Mouse (Mus musculus) thymus, postnatal 36 days (tissue): ENCODE measurements at regions not wholly inside any gene's neighbourhood (a gene's known extent, or its start where the extent isn't known, plus 50 kb on each side); places are given as distances from the start of the nearest gene placed in this dataset.

Source experiments
- DNase-seq, 2 experiments: peaks; one replicate each; pipeline ENCODE4 v3.0.0; 2022; ENCODE audit warnings: mixed read lengths in 2 of 2

DNA sequence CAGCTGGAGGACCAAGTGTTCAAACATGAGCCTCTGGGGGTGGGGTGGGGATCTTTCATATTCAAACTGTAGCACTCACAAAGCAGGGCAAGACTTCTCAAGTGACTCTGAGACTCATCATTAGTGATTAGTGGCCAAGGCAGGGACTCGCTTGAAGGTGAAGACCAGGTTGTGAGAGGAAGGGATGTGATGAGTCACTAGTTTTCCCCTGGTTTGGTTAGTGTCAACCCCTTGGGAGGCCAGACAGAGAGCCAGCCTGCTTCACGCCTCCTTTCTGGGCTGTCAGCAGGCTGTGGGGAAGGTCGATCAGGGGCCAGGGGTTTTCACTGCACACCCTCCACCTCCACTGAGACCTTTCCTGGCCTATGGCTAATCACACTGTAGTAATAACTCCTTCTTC is 65.2 kb downstream of the Slc30a10 start:
- no peak for DNase-seq

DNA sequence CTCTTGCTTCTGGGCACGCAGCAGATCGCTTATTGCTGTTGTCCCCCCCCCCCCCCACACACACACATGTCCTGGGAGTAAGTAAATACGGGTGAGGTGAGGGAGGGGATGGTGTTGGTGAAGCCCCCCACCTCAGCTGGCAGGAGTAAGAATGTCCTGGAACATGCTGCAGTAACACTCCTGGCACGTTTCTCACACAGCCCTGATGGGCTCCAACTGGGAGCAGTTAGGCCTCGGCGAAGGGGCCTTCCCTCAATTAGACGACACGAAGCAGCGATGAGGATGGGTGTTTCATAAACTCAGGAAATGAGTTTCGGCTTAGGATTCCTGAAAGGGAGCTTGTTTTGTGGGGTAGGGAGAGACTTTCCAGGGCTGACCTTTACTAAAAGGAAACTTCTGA is 69.4 kb downstream of the Slc30a10 start:
- no peak for DNase-seq

DNA sequence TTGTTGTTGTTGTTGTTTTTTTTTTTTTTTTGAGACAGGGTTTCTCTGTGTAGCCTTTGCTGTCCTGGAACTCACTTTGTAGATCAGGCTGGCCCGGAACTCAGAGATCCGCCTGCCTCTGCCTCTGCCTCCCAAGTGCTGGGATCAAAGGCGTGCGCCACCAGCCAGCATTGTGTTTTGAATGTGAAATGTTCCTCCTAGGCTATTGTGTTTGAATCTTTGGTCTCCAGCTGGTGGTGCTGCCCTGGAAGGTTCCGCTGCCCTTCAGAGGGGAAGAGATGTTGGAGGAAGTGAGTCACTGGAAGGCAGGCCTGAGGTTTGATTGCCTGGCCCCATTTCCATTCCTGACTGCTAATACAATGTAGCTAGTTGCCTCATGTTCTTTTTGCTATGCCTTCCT is 78.8 kb downstream of the Slc30a10 start:
- DNase-seq: no peak

DNA sequence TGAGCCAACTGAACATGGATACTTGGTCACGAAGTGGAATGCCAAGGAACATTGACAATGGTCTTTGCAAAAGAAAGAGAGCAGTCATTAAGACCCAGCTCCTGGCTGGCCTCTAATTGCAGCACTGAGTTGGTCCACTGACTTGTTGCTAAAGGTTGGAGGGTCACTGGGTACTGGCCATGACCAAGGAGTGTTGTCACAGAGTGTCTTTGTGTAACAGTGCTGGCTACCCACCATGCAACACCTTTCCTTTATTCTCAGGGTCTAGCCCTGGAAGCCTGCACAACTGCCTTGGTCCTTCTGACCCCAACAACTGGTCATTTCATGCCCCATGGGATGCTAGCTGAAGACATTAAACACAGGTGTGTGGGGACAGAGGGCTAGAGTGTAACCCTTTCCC is 79.5 kb downstream of the Slc30a10 start:
- no peak for DNase-seq

DNA sequence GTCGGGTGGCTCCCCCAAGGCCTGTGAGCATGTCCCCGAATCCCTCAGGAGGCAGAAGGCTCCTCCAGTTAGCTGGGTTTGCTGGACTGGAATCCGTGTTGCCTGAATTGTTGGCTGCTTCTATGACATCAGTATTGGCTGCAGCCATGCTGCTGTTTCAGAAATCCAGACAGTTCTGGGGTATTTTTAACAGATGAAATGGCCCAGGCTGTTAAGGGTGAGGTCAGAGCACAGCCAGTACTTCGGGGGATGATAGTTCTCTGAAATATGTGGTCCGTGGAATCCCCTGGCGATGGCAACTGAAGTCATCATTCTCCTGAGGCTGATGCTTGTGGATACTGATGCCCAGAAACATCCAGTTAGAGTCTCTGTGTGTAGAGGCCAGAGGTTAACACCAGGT is 80.7 kb downstream of the Slc30a10 start:
- DNase-seq: no peak

- DNase-seq: no peak
Measured at GRCm38 (mm10) chr1:185537236-185537635, 82.6 kb downstream of the Slc30a10 start.

DNA sequence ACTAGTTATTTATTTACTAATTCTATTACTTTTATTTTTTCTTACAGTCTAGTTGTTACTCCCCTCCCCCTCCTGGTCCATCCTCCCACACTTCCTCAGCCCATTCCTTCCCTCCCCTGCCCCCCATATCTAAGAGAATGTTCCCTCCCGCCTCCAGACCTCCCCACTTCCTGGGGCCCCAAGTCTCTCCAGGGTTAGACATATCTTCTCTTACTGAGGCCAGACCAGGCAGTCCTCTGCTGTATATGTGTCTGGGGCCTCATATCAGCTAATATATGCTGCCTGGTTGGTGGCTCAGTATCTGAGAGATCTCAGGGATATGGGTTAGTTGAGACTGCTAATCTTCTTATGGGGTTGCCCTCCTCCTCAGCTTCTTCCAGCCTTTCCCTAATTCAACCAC is 84.8 kb downstream of the Slc30a10 start:
- no peak for DNase-seq

GRCm38 (mm10) chr1:185546346-185546745 is 91.7 kb downstream of the Slc30a10 start:
- DNase-seq: no peak

- DNase-seq: no peak
Measured at GRCm38 (mm10) chr1:185572761-185573530, 118.3 kb downstream of the Slc30a10 start.

DNA sequence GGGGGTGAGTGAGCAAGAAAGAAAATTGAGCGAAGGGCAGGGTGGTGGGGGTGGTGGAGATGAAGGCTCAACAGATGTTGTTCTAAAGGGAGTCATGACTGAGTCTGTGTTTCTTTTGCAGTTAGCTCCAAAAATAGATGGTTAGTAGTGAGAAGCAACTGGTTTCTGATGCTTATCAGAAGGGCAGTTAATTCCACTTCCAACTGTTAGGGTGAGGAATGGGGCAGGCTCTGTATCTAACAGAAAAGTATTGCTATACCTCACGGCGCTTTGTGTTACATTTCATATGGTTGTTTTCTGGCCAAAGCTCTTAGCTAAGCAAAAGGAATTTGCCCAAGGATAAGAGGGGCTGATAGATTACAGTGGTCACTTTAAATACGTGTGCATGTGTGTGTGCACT is 120.3 kb downstream of the Slc30a10 start:
- no peak for DNase-seq

DNA sequence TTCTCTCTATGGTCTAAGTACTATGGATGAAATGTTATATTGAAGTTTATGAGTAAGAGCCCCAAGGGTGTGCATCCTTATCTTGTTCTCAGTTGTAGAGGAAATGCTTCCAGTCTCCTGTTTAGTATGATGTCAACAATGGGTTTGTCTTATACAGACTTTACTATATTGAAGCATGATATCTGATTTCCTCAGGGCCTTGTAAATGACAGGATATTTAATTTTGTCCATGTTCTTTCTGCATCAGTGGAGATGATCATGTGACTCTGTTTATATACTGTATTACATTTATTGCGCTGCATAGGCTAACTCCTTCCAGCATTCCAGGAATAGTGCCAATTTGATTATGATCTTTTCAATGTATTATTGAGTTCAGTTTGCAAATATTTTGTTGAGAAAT is 125.2 kb downstream of the Slc30a10 start:
- DNase-seq: no peak

DNA sequence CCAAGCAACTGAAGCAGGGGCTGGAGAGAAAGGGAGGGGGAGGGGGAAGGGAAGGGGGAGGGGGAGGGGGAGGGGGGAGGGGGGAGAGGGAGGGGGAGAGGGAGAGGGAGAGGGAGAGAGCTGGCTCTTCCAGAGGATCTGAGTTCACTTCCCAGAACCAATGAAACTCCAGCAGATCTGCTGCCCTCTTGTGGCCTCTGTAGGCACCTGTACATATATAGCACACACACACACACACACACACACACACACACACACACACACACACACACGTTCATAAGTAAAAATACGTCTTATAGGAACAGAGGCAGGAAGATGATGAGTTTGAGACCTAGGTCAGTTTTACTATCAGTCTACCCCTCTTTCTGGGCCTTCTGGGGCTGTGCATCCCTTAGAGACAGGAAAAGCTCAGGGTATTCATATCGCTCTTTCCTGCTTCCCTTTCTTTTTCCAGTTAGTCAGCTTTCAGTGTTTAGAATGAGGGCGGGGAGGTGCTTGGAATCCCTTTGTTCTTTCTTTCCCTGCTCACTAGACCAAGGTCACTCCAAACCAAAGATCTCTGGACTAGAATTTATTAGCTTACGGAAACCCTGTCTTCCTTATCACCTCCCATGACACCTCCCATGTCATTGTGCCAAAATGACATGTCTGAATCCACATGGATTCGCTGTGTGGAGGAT is 130.7 kb downstream of the Slc30a10 start:
- no peak for DNase-seq

- no peak for DNase-seq
Measured at GRCm38 (mm10) chr1:185587671-185588347, 133.2 kb downstream of the Slc30a10 start.

DNA sequence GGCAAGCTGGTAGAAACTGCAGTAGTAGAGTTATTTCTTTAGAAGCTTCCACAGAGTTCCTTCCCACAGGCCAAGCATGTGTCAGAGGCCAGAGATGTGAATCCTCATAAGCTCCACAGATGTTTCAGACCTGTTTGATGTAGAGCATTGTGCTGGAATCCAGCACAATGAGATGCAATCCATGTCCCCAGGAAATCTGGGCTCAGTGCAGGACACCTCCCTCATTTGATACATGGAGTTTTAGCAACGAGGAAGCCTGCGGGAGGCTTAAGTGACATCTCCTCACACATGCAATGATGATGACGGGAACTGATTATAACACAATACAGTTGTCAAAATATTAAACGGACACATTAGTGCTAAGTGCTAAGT is 133.7 kb downstream of the Slc30a10 start:
- no peak for DNase-seq

DNA sequence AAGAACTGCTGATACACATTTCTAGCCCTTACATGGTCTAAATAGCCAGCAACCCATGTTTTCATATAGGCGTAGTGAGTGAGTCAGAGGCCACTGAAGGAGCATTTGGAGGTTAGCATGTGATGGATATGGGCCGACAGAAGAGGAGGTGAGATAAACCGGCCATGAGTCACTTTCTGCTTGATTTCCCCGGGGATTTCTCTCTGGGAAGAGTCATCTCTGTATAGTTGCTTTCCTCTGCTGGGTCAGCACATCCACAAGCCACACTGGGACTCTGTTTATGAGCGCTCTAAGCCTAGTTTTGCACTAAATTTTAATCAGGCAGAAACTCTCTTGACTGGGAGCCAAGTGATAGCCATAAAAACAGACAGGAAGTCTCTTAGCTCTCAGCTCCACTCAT is 142.2 kb downstream of the Slc30a10 start:
- DNase-seq: no peak

DNA sequence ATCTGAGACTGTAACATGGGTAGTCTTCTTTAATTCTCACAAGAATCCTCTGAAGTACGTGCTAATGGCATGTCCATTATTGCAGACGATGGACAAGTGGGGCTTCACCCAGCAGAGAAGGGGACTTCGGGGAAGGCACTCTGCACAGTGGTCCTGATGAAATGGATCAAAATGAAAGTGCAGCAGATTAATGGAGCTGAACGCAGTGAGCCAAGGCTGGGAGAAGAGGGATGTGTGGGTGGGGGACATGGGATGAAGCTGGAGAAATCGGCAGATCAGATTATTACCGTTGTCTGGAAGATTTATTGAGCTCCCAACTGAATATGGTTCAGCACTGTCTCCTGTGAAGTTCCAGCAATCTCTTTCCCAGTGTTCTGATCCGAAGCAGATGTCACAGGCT is 143.9 kb downstream of the Slc30a10 start:
- no peak for DNase-seq

GRCm38 (mm10) chr1:185601166-185601565 is 146.5 kb downstream of the Slc30a10 start:
- DNase-seq: no peak

- DNase-seq: no peak
Measured at GRCm38 (mm10) chr1:185605996-185606395, 151.3 kb downstream of the Slc30a10 start.

DNA sequence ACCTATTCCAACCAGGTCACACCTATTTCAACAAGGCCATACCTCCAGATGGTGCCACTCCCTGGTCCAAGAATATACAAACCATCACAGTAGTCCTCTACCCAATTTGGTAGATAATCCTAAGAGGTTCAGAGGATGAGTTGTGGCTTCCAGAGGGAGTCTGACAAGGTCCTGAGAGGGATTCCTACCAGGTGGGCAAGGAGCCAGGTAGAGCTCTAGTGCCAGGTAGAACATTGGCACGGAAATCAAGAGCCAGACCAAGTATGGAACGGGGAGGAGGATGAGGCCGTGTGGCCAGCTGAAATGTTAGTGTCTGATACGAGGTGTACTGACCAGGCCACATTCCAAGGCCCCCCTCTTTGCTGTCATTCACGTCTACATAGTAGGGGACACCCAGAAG is 153.0 kb downstream of the Slc30a10 start:
- DNase-seq: no peak

GRCm38 (mm10) chr1:185608440-185608839 is 153.8 kb downstream of the Slc30a10 start:
- DNase-seq: no peak

DNA sequence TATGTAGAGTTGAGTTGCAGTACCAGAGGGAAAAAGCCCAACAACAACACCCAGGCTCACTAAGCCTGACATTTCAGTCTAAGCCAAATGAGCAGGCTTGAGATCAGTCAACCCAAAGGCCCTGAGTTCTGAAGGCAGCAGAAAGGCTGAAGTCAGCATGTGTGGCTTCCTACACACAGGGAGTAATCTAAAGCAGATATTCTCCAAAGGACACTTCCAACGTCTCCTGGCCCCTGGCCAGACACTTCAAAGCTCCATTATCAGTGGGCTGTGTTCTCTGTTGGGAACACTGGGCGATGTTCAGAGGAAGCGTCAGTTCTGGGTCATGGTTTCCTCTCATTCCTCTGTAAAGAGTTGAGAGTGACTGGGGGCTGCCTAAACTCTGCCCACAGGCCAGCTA is 155.9 kb downstream of the Slc30a10 start:
- DNase-seq: no peak

DNA sequence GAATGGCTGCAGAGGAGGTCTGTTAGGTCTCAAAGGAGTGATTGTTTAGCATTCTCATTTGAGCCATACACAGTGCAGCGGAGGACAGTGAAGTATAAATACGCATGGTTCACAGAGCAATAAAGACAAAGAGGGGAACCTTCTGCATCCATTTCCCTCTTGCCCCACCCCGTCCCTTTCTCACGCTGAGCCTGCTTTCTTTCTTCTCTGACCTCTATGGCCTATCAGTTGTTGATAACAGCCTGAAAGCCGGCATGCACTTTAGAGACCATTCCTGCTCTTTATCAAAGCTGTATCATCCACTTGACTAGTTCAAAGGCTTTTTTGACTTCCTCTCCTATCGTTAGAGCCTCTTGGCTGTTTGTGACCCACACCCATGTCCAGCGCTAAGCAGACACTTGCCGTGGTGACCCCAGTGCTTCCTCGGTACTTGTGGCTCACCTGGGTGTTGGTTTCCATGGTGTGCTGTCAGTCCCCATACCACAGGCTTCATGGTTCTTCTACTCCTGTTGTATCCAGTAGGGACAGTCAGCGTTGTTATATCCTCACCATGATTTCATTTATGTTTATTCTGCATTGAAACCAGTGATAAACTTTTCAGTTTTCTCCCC is 161.3 kb downstream of the Slc30a10 start:
- DNase-seq: no peak

DNA sequence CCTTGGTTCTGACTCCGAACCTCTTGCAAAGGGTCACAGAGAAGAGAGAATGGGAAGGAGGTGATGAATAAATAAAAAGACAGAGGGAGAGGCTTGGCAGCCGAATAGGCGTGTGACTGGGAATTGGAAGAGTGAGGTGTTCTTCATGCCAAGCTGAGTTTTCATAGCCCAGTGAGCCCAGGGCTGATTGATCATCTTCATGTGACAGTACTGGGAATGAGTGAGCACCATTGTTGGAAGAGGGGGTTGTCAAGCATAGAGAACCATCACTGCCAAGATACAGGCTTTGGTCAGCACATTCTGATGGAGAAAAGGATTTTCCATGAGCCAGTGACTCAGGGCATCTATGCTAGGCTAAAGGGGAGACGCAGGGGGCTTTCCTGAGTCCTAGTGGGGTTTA is 163.0 kb downstream of the Slc30a10 start:
- DNase-seq: no peak

- no peak for DNase-seq
Measured at GRCm38 (mm10) chr1:185619011-185619410, 164.4 kb downstream of the Slc30a10 start.
